Mouse (Mus musculus): ENCODE measurements around the gene Acss2. TPM values are rescaled to one million over a fixed set of nuclear protein-coding genes. Genes with fewer than 3 reads are reported as not detected.

Gene Acss2
- polyA plus RNA-seq, 1 experiment from 2014 or later = 25.8 TPM

DNA sequence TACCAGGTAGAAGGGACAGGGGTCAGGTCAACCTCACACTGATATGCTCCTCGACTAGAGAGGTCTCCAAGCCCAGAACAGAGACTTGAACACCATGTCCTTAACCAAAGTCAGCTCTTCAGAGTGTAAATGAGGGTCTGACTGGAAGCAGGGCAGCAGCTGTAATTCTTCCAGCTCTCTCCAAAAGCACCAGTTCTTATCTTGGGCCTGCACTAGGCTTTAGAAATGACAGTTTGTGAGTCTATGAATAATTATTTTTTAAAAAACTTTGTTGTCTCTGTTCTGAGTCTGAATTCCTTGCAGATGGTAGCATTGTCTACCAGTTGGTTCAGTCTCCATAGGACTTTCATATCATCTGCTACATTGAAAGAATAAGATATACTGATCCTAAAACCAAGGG lies 44.5 kb downstream of the Acss2 start:
- Histone ChIP-seq H3K4me2 (ENCODE audit: low read depth, low read length) (no peak overlapping the region), H3K9me3 (ENCODE audit: control insufficient read depth, low read length) (no peaks in the 10 kb centered on the region), H3K4me3 (ENCODE audit: low read length) (no peak overlapping the region), H3K27ac (ENCODE audit: low read length) (no peak overlapping the region), H3K4me1 (ENCODE audit: control insufficient read depth, insufficient read depth, low read length) (no peaks in the 10 kb centered on the region), H3K36me3 (ENCODE audit: control insufficient read depth, insufficient read depth, low read length) (peaks cover 8% of the 10 kb centered on the region), H3K9ac (ENCODE audit: low read depth, low read length) (no peak overlapping the region), H3K27me3 (replicated peaks; ENCODE audit: control insufficient read depth, insufficient read depth, low read length) (no peaks in the 10 kb centered on the region)
- ATAC-seq = no peak
- WGBS = 66% methylated on average over 1 of the region's 1 CpGs

DNA sequence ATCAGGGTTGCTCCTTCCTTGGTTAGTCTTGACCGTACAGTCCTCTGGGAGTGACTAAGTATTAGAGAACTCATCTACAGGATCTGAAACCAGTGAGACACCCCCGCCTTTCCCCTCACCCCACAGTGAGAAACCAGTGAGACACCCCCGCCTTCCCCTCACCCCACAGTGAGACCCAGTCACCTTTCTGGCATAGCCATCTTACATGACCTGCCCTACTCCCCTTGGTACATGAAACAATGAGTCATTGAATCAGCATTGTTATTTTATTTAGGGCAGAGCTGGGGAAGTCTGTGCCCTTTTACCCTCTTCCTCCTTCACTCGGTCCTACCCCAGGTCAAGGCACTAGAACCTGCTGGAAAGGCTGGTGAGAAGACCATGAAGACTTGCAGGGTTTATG lies 45.2 kb downstream of the Acss2 start:
- no peaks in the 10 kb centered on the region for H3K4me1 ChIP-seq (ENCODE audit: control insufficient read depth, insufficient read depth, low read length)
- WGBS = 82% methylated on average over 4 of the region's 4 CpGs
- no peaks in the 10 kb centered on the region for H3K27me3 ChIP-seq (replicated peaks; ENCODE audit: control insufficient read depth, insufficient read depth, low read length)
- no peak overlapping the region for H3K9ac ChIP-seq (ENCODE audit: low read depth, low read length)
- H3K36me3 ChIP-seq (ENCODE audit: control insufficient read depth, insufficient read depth, low read length) = peaks cover 8% of the 10 kb centered on the region
- no peak for ATAC-seq
- no peak overlapping the region for H3K4me3 ChIP-seq (ENCODE audit: low read length)
- no peaks in the 10 kb centered on the region for H3K9me3 ChIP-seq (ENCODE audit: control insufficient read depth, low read length)
- no peak overlapping the region for H3K4me2 ChIP-seq (ENCODE audit: low read depth, low read length)
- H3K27ac ChIP-seq (ENCODE audit: low read length) = no peak overlapping the region

DNA sequence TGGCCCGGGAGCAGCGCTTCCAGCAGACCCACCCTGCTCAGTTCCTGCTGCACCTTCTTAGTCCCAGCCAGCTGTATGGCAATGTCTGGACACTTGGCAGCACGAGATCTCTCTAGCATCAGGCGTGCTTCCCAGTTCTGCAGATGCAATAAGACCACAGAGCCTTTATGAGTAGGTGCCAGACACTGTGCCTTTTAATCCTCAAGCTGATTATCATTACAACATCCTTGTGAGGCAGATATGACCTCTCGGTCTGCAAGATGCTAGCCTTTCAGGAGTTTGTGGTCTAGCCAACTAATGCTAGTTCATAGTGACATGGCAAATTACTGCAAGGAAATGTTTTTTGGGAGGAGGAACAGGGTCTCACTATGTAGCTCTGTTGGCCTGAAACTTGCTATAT lies 50.0 kb downstream of the Acss2 start:
- no peak overlapping the region for H3K9ac ChIP-seq (ENCODE audit: low read depth, low read length)
- 90% methylated on average over 5 of the region's 5 CpGs for WGBS
- H3K27me3 ChIP-seq (replicated peaks; ENCODE audit: control insufficient read depth, insufficient read depth, low read length) = no peaks in the 10 kb centered on the region
- no peak overlapping the region for H3K4me3 ChIP-seq (ENCODE audit: low read length)
- H3K9me3 ChIP-seq (ENCODE audit: control insufficient read depth, low read length) = no peaks in the 10 kb centered on the region
- no peak for ATAC-seq
- no peak overlapping the region for H3K27ac ChIP-seq (ENCODE audit: low read length)
- H3K36me3 ChIP-seq (ENCODE audit: control insufficient read depth, insufficient read depth, low read length) = peaks cover 5% of the 10 kb centered on the region
- no peak overlapping the region for H3K4me2 ChIP-seq (ENCODE audit: low read depth, low read length)
- peaks cover 6% of the 10 kb centered on the region; the same call in 1 of the 2 replicates for H3K4me1 ChIP-seq (ENCODE audit: control insufficient read depth, insufficient read depth, low read length)

DNA sequence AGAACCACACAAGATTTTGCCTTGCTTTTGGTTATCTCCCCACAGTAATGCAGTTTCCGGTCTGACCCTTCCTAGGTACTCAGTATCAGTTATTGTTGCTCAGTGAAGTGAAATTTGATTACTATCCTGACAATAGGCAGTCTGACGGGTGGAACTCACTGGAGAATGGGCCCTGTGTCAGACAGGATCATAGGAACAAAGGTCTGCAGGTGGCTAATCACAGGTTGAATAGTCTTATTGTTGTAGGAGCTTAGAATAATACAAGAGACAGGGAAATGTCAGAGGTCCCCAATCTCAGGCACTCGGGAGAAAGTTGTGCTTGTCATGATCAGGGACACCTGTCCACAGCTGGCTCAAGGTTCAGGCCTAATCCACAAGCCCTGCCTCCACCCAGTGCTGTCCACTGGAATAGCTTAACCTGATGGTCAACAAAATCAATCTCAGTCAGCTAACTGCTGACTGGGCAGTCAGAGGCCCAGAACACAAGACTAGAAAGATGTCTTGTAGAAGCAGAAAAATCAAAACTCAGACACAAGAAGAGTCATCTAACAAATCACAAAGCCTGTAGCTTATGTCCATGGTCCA lies 51.6 kb downstream of the Acss2 start:
- H3K4me1 ChIP-seq (ENCODE audit: control insufficient read depth, insufficient read depth, low read length) = peaks cover 6% of the 10 kb centered on the region; the same call in 1 of the 2 replicates
- H3K4me2 ChIP-seq (ENCODE audit: low read depth, low read length) = no peak overlapping the region
- WGBS = 50% methylated on average over 3 of the region's 3 CpGs
- no peaks in the 10 kb centered on the region for H3K27me3 ChIP-seq (replicated peaks; ENCODE audit: control insufficient read depth, insufficient read depth, low read length)
- no peak overlapping the region for H3K4me3 ChIP-seq (ENCODE audit: low read length)
- no peak overlapping the region; the same call in 1 of the 2 replicates for H3K27ac ChIP-seq (ENCODE audit: low read length)
- peaks cover 5% of the 10 kb centered on the region for H3K36me3 ChIP-seq (ENCODE audit: control insufficient read depth, insufficient read depth, low read length)
- H3K9ac ChIP-seq (ENCODE audit: low read depth, low read length) = no peak overlapping the region
- 0 out of 2 replicates have a peak, but pooled peaks have one; percentile 31 for ATAC-seq
- H3K9me3 ChIP-seq (ENCODE audit: control insufficient read depth, low read length) = no peaks in the 10 kb centered on the region

DNA sequence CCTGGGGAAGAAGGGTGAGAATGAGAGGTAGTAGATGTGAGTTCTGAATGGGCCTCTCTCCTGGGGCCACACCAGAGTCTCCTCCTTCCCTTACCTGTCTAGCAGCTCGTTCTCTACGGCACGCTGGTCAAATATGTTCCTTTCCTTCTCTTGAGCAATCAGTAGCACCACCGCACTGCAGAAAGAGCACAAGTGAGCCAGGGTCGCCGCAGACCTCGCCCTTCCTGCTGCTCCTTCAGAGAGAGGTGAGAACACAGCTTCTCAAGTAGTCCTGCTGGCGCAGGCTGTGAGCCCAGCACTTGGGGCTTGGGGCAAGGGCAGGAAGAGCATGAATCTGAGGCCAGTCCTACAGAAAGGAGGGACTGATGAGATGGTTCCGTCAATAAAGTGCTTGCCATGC lies 55.3 kb downstream of the Acss2 start:
- Histone ChIP-seq H3K4me2 (ENCODE audit: low read depth, low read length) (no peak overlapping the region), H3K9me3 (ENCODE audit: control insufficient read depth, low read length) (no peaks in the 10 kb centered on the region), H3K4me3 (ENCODE audit: low read length) (no peak overlapping the region), H3K4me1 (ENCODE audit: control insufficient read depth, insufficient read depth, low read length) (peaks cover 6% of the 10 kb centered on the region; the same call in 1 of the 2 replicates), H3K27ac (ENCODE audit: low read length) (no peak overlapping the region), H3K36me3 (ENCODE audit: control insufficient read depth, insufficient read depth, low read length) (no peaks in the 10 kb centered on the region; the same call in 1 of the 2 replicates), H3K27me3 (replicated peaks; ENCODE audit: control insufficient read depth, insufficient read depth, low read length) (no peaks in the 10 kb centered on the region), H3K9ac (ENCODE audit: low read depth, low read length) (no peak overlapping the region)
- ATAC-seq = no peak
- 76% methylated on average over 9 of the region's 9 CpGs for WGBS

DNA sequence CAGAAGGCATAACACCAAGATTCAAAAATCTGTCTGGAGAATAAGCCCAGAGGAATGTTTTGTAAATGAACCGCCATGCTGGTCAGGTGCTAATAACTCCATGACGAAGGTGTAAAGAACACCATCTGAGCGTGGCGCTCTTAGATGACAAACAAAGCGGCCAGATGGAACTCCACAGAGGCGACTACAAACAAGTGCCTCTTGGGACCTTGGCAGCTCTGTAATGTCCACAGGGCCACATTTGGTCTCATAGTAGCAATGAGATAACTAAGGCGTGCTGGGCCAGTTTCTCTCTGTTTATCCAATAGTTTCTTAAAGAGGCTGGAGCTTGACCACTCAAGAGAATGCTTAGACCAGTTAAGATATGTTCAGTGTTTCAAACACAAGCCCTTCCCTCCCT lies 56.2 kb downstream of the Acss2 start:
- no peak overlapping the region for H3K4me2 ChIP-seq (ENCODE audit: low read depth, low read length)
- no peak overlapping the region for H3K4me3 ChIP-seq (ENCODE audit: low read length)
- no peak for ATAC-seq
- peaks cover 6% of the 10 kb centered on the region; the same call in 1 of the 2 replicates for H3K4me1 ChIP-seq (ENCODE audit: control insufficient read depth, insufficient read depth, low read length)
- WGBS = 89% methylated on average over 7 of the region's 7 CpGs
- no peaks in the 10 kb centered on the region for H3K27me3 ChIP-seq (replicated peaks; ENCODE audit: control insufficient read depth, insufficient read depth, low read length)
- no peak overlapping the region for H3K27ac ChIP-seq (ENCODE audit: low read length)
- no peaks in the 10 kb centered on the region for H3K9me3 ChIP-seq (ENCODE audit: control insufficient read depth, low read length)
- H3K9ac ChIP-seq (ENCODE audit: low read depth, low read length) = no peak overlapping the region
- H3K36me3 ChIP-seq (ENCODE audit: control insufficient read depth, insufficient read depth, low read length) = no peaks in the 10 kb centered on the region; the same call in 1 of the 2 replicates

DNA sequence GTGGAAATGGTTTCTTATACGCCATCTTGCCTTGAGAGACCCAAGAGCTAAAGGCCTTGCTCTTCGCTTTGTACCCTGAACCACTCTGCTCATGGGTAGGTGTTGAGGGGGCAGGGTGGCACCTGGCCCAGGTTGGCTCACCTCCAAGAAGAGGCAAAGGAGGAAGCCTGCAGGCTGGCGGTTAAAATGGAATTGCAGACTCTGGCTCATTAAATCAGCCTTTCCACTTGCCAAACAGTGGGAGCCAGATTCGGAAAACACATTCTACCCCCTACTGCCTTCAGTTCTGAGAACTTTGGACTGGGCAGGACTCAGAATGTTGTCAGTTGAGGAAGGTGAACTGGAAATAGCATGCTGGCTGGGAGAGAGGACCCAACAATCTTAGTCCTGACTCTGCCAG lies 57.0 kb downstream of the Acss2 start:
- Histone ChIP-seq H3K9ac (ENCODE audit: low read depth, low read length) (no peak overlapping the region), H3K36me3 (ENCODE audit: control insufficient read depth, insufficient read depth, low read length) (no peaks in the 10 kb centered on the region; the same call in 1 of the 2 replicates), H3K27me3 (replicated peaks; ENCODE audit: control insufficient read depth, insufficient read depth, low read length) (no peaks in the 10 kb centered on the region), H3K4me1 (ENCODE audit: control insufficient read depth, insufficient read depth, low read length) (peaks cover 2% of the 10 kb centered on the region; the same call in 1 of the 2 replicates), H3K4me2 (ENCODE audit: low read depth, low read length) (no peak overlapping the region), H3K9me3 (ENCODE audit: control insufficient read depth, low read length) (no peaks in the 10 kb centered on the region), H3K4me3 (ENCODE audit: low read length) (no peak overlapping the region), H3K27ac (ENCODE audit: low read length) (no peak overlapping the region)
- whole genome bisulfite sequencing = 89% methylated on average over 4 of the region's 4 CpGs
- ATAC-seq = no peak

DNA sequence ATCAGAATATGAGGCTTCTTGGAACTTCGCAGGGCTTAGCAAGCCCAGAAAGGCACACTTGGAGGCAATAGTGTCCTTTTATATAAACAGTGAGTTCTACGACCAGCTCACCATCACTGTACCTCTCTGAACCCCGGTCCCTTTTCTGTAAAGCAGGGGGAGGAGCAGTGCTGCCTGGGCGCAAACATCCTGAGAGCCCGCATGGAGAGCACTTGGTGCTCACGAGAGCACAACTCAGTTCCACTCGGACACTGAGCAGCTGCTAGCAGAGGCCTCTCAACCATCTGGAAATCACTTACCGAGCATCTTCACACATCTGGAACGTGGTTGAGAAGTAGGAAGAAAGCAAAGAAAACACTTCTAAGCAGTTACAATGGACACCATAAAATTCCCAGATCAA lies 58.9 kb downstream of the Acss2 start:
- H3K9me3 ChIP-seq (ENCODE audit: control insufficient read depth, low read length) = no peaks in the 10 kb centered on the region

DNA sequence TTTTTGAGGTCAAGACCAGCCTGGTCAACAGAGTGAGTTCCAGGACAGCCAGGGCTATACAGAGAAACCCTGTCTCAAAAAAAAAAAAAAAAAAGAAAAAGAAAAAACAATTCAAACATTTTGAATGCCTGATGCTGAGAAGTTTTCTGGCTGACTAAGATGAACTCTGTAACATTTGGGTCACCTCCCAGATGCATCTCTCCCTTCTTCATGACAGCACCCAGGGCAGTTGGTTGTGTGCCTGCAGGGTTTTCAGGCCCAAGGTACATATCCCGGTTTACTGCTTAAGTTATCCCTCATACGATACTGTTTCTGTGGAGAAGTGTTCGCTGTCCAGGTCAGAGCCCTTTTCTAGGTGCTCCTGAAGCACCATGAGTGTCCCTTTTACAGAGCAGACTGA lies 62.6 kb downstream of the Acss2 start:
- WGBS = 93% methylated on average over 3 of the region's 3 CpGs
- Histone ChIP-seq H3K27me3 (replicated peaks; ENCODE audit: control insufficient read depth, insufficient read depth, low read length) (no peaks in the 10 kb centered on the region), H3K27ac (ENCODE audit: low read length) (no peak overlapping the region), H3K9ac (ENCODE audit: low read depth, low read length) (no peak overlapping the region), H3K9me3 (ENCODE audit: control insufficient read depth, low read length) (no peaks in the 10 kb centered on the region), H3K36me3 (ENCODE audit: control insufficient read depth, insufficient read depth, low read length) (no peaks in the 10 kb centered on the region; the same call in 1 of the 2 replicates), H3K4me2 (ENCODE audit: low read depth, low read length) (no peak overlapping the region), H3K4me1 (ENCODE audit: control insufficient read depth, insufficient read depth, low read length) (no peaks in the 10 kb centered on the region), H3K4me3 (ENCODE audit: low read length) (no peak overlapping the region)
- ATAC-seq = no peak

More for the DNA sequence above, 58.9 kb downstream of the Acss2 start:
- Histone ChIP-seq H3K9ac (ENCODE audit: low read depth, low read length) (no peak overlapping the region), H3K4me2 (ENCODE audit: low read depth, low read length) (no peak overlapping the region), H3K27me3 (replicated peaks; ENCODE audit: control insufficient read depth, insufficient read depth, low read length) (no peaks in the 10 kb centered on the region), H3K36me3 (ENCODE audit: control insufficient read depth, insufficient read depth, low read length) (no peaks in the 10 kb centered on the region; the same call in 1 of the 2 replicates), H3K4me1 (ENCODE audit: control insufficient read depth, insufficient read depth, low read length) (no peaks in the 10 kb centered on the region), H3K4me3 (ENCODE audit: low read length) (no peak overlapping the region), H3K27ac (ENCODE audit: low read length) (no peak overlapping the region)
- ATAC-seq = no peak
- WGBS = 78% methylated on average over 9 of the region's 9 CpGs

Data from intestine, embryonic 16.5 days (tissue).